Mouse (Mus musculus) heart, postnatal 0 days (tissue): ENCODE results near the gene Lztfl1.

ENCODE experiments used
- CTCF ChIP-seq: IDR thresholded peaks from 2 replicates; pipeline ENCODE4 v1.5.1; 2016; ENCODE audit warnings: antibody characterized with exemption, control low read depth, low read depth
- EP300 ChIP-seq: IDR thresholded peaks from 2 replicates; pipeline ENCODE4 v1.6.1; 2016; ENCODE audit warnings: antibody characterized with exemption, low read depth

DNA sequence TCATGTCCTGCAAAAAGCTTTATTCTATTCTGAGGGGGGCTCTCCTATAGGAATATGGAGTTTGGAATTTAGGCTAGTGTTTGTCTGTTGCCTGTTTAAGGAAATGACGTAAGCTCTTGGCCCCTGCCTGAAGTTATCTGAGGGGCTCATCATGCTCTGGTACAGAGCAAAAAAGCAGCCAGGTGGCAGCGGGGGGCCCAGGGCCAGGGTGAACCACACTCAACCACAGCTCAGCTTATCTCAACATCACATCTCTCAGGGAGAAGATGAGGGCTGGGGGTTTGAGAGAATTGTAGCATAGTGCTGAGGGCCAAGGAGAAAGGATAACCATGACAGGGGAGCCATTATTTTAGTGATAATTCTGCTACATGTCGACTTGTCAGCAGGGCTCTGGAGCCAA, 39.3 kb upstream of the Lztfl1 start:
- TF ChIP-seq EP300 (no peak), CTCF (no peak)
